Mouse (Mus musculus) limb, embryonic 12.5 days (tissue): ENCODE measurements around the gene Atad1. TPM values are rescaled to one million over a fixed set of nuclear protein-coding genes. Genes with fewer than 3 reads are reported as not detected.
"Not testable (repeated sequence)": the region's sequence is repeated elsewhere in the genome, so short reads cannot be mapped to it uniquely, and the experiment has no call there.

Experiments used
- ATAC-seq: fragments of 200-750 bp; cut with Nextera tagmentation; 2 replicates; pipeline ENCODE4 v1.8.0; 2017; ENCODE audit warnings: low read depth, moderate TSS enrichment; ENCODE audit not compliant: insufficient number of reproducible peaks, insufficient read depth, low FRiP score, low TSS enrichment
- H3K27ac ChIP-seq: fragments of 300-500 bp; sonication (generic); 2 replicates; pipeline ENCODE4 v1.5.1; 2016; ENCODE audit warnings: mild to moderate bottlenecking, moderate library complexity
- H3K27me3 ChIP-seq: fragments of 300-500 bp; sonication (generic); 2 replicates; pipeline ENCODE4 v1.6.1; 2016; ENCODE audit warnings: mild to moderate bottlenecking, moderate library complexity
- H3K36me3 ChIP-seq: fragments of 300-500 bp; sonication (generic); 2 replicates; pipeline ENCODE4 v1.6.1; 2016; ENCODE audit warnings: mild to moderate bottlenecking, moderate library complexity
- H3K4me1 ChIP-seq: fragments of 300-500 bp; sonication (generic); replicated peaks from 2 replicates; pipeline ENCODE4 v1.6.1; 2016
- H3K4me2 ChIP-seq: fragments of 300-500 bp; sonication (generic); 2 replicates; pipeline ENCODE4 v1.6.1; 2016; ENCODE audit warnings: mild to moderate bottlenecking, moderate library complexity
- H3K4me3 ChIP-seq: fragments of 300-500 bp; sonication (generic); replicated peaks from 2 replicates; pipeline ENCODE4 v1.5.1; 2016; ENCODE audit warnings: mild to moderate bottlenecking
- H3K9ac ChIP-seq: fragments of 300-500 bp; sonication (generic); replicated peaks from 2 replicates; pipeline ENCODE4 v1.6.1; 2016; ENCODE audit warnings: mild to moderate bottlenecking, moderate library complexity
- H3K9me3 ChIP-seq: fragments of 300-500 bp; sonication (generic); 2 replicates; pipeline ENCODE4 v1.6.1; 2016; ENCODE audit warnings: mild to moderate bottlenecking, moderate library complexity
- WGBS: fragments of 180-500 bp; shearing (Covaris S2); methylation state at CpG from one replicate; pipeline ENCODE4 v1.1.7; 2016; 5-methylcytosine and 5-hydroxymethylcytosine counted together
- polyA plus RNA-seq: library from polyadenylated mRNA; unstranded; fragments of >200 nt; fragmentation: Nextera tagmentation; extraction: Ambion mirVana; gene quantifications from 2 replicates; pipeline ENCODE4 v1.2.1, GENCODE M21; 2016

The Atad1 gene
- polyA plus RNA-seq, 1 experiment from 2014 or later, result 65.8 TPM

GRCm38 (mm10) chr19:32712588-32713042, 27.0 kb downstream of the Atad1 start:
- H3K27me3 ChIP-seq, result no peaks in the 10 kb centered on the region
- H3K4me3 ChIP-seq, result peak overlapping the region; percentile 93
- WGBS, result under 1% methylated on average over 11 of the region's 11 CpGs
- H3K4me2 ChIP-seq, result peak overlapping the region; percentile 75
- H3K36me3 ChIP-seq, result no peaks in the 10 kb centered on the region; the same call in 1 of the 2 replicates
- peak; percentile 48 for ATAC-seq
- peak overlapping the region; percentile 91 for H3K9ac ChIP-seq
- H3K9me3 ChIP-seq, result no peaks in the 10 kb centered on the region
- H3K27ac ChIP-seq, result no peak overlapping the region; the same call in 1 of the 2 replicates
- H3K4me1 ChIP-seq, result peaks cover 8% of the 10 kb centered on the region; the same call in 1 of the 2 replicates

DNA sequence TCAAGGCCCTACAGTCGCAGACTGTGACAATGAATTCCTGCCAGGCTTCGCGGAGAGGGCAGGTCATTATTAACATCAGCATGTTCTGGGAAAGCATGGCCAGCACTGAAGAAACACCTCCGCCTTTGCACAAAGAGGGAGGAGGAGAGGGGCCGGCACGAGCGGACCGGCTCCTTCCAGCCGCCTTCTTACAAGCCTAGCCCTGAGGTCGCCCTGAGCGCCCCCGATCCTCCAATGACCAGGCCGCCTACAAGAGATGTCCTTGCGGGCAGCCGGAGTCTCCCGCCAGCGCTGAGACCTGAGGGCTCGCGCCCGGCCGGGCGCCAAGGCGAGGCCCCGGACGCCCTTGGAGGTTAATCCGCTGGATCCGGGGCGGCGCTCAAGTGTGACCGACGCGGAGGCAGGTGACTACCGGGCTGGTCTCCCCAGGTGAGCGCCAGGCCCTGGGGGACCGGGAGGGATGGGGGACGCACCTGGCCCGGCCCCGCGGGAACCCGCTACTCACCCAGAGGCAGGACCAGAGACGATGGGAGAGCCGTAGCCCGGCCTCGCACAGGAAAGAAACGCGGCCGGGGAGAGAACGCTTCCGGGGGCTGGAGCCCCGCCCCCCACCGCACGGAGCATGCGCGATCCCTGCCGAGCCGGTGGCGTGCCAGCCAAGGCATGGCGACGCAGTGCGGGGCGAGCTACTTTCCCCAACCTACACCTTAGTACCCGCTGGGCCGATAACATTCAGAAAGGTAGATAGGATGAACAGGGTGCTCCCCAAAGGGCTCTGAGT, 27.6 kb downstream of the Atad1 start:
- Histone ChIP-seq H3K4me1 (peaks cover 8% of the 10 kb centered on the region; the same call in 1 of the 2 replicates), H3K9me3 (no peaks in the 10 kb centered on the region), H3K4me2 (peak overlapping the region; percentile 75), H3K27me3 (no peaks in the 10 kb centered on the region), H3K4me3 (peak overlapping the region; percentile 93), H3K9ac (peak overlapping the region; percentile 91), H3K27ac (peak overlapping the region; percentile 87), H3K36me3 (no peaks in the 10 kb centered on the region; the same call in 1 of the 2 replicates)
- peak; percentile 92 for ATAC-seq
- under 1% methylated on average over 62 of the region's 63 CpGs for WGBS

GRCm38 (mm10) chr19:32710288-32710687, 29.3 kb downstream of the Atad1 start:
- H3K9ac ChIP-seq, result no peak overlapping the region
- H3K27me3 ChIP-seq, result no peaks in the 10 kb centered on the region
- no peaks in the 10 kb centered on the region for H3K9me3 ChIP-seq
- no peak overlapping the region for H3K4me3 ChIP-seq
- ATAC-seq, result no peak
- H3K36me3 ChIP-seq, result peaks cover 15% of the 10 kb centered on the region
- H3K27ac ChIP-seq, result no peak overlapping the region
- H3K4me2 ChIP-seq, result no peak overlapping the region
- 78% methylated on average over 3 of the region's 3 CpGs for WGBS
- peaks cover 8% of the 10 kb centered on the region; the same call in 1 of the 2 replicates for H3K4me1 ChIP-seq

GRCm38 (mm10) chr19:32708996-32709395, 30.6 kb downstream of the Atad1 start:
- H3K4me2 ChIP-seq, result no peak overlapping the region
- H3K4me3 ChIP-seq, result no peak overlapping the region
- WGBS, result 92% methylated on average over 5 of the region's 5 CpGs
- ATAC-seq, result no peak
- no peaks in the 10 kb centered on the region for H3K9me3 ChIP-seq
- peaks cover 28% of the 10 kb centered on the region for H3K36me3 ChIP-seq
- H3K9ac ChIP-seq, result no peak overlapping the region
- H3K27me3 ChIP-seq, result no peaks in the 10 kb centered on the region
- peaks cover 8% of the 10 kb centered on the region; the same call in 1 of the 2 replicates for H3K4me1 ChIP-seq
- H3K27ac ChIP-seq, result no peak overlapping the region

- H3K36me3 ChIP-seq, result peaks cover 84% of the 10 kb centered on the region
- 83% methylated on average over 3 of the region's 3 CpGs for WGBS
Measured at GRCm38 (mm10) chr19:32702191-32702590, 37.4 kb downstream of the Atad1 start.

GRCm38 (mm10) chr19:32696674-32697073, 42.9 kb downstream of the Atad1 start:
- no peak overlapping the region for H3K27ac ChIP-seq
- no peak overlapping the region for H3K4me3 ChIP-seq
- no peaks in the 10 kb centered on the region for H3K27me3 ChIP-seq
- no peaks in the 10 kb centered on the region for H3K4me1 ChIP-seq
- WGBS, result 86% methylated on average over 2 of the region's 2 CpGs
- no peaks in the 10 kb centered on the region for H3K9me3 ChIP-seq
- no peak overlapping the region for H3K4me2 ChIP-seq
- peaks cover 89% of the 10 kb centered on the region for H3K36me3 ChIP-seq
- H3K9ac ChIP-seq, result no peak overlapping the region
- no peak for ATAC-seq

More at GRCm38 (mm10) chr19:32702191-32702590, 37.4 kb downstream of the Atad1 start:
- Histone ChIP-seq H3K9ac (no peak overlapping the region), H3K4me3 (no peak overlapping the region), H3K9me3 (no peaks in the 10 kb centered on the region), H3K4me1 (no peaks in the 10 kb centered on the region), H3K27me3 (no peaks in the 10 kb centered on the region), H3K27ac (no peak overlapping the region), H3K4me2 (no peak overlapping the region)
- no peak for ATAC-seq

DNA sequence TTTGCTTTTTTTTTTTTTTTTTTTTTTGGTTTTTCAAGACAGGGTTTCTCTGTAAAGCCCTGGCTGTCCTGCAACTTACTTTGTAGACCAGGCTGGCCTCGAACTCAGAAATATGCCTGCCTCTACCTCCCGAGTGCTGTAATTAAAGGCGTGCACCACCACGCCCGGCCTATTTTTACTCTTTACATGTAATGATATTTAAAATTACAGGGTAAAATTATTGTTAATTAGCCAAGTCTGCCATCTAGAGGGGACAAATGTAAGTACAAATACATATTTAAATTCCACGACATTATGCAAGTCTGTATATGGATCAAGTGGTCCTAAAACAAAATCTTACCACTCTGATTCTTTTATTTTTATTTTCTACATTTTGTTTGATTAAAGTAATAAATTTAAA, 49.9 kb downstream of the Atad1 start:
- no peak for ATAC-seq
- Histone ChIP-seq H3K4me1 (no peaks in the 10 kb centered on the region), H3K9ac (no peak overlapping the region), H3K4me3 (no peak overlapping the region), H3K9me3 (no peaks in the 10 kb centered on the region), H3K36me3 (peaks cover 66% of the 10 kb centered on the region), H3K4me2 (no peak overlapping the region), H3K27me3 (no peaks in the 10 kb centered on the region), H3K27ac (no peak overlapping the region)
- 73% methylated on average over 6 of the region's 6 CpGs for WGBS

- H3K4me2 ChIP-seq, ATAC-seq, H3K27ac ChIP-seq, H3K4me3 ChIP-seq, H3K9ac ChIP-seq, H3K9me3 ChIP-seq, H3K4me1 ChIP-seq, H3K27me3 ChIP-seq: not testable (repeated sequence)
- 85% methylated on average over 3 of the region's 3 CpGs for WGBS
- peaks cover 54% of the 10 kb centered on the region for H3K36me3 ChIP-seq
Measured at GRCm38 (mm10) chr19:32688227-32688626, 51.4 kb downstream of the Atad1 start.

DNA sequence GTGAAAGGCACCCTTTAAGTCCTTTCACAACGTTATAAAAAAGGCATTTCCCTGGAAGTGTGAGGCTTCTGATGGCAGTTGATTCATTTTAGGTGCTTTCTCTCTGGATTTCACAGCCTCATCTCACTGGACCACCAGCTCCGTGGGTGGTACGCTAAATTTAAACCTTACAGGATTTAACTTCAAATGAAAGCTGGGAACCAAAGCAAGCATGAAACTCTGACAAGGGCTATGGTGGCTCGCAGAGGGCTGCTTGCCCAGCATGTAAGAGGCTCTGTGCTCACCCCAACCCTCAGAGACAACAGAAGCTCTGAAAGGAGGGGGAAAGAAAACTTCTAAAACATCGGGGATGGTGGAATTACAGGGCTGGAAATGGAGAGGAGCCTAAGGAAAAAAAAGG, 51.9 kb downstream of the Atad1 start:
- H3K4me3 ChIP-seq, result no peak overlapping the region
- 80% methylated on average over 5 of the region's 5 CpGs for WGBS
- H3K9me3 ChIP-seq, result no peaks in the 10 kb centered on the region
- ATAC-seq, result no peak
- no peaks in the 10 kb centered on the region for H3K27me3 ChIP-seq
- no peak overlapping the region for H3K4me2 ChIP-seq
- H3K4me1 ChIP-seq, result no peaks in the 10 kb centered on the region
- H3K9ac ChIP-seq, result no peak overlapping the region
- peaks cover 54% of the 10 kb centered on the region for H3K36me3 ChIP-seq
- 0 out of 2 replicates have a peak overlapping the region, but pooled peaks have one; percentile 7 for H3K27ac ChIP-seq

DNA sequence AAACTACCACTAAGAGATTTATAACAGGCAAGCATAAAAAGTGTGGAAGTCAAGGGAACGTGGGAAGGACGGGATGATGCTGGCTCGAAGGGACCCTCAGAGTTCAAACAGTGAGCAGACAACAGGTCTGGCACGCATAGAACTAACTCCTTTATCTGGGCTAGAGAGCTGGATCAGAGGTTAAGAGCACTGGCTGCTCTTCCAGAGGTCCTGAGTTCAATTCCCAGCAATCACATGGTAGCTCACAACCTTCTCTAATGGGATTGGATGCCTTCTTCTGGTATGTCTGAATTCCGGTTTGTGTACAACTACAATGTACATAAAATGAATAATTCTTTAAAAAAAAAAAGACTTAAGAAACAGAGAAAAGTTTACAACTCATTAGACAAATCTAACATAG, 56.5 kb downstream of the Atad1 start:
- 91% methylated on average over 5 of the region's 5 CpGs for WGBS
- Histone ChIP-seq H3K4me2 (no peak overlapping the region), H3K27me3 (no peaks in the 10 kb centered on the region), H3K9ac (no peak overlapping the region), H3K4me3 (no peak overlapping the region), H3K9me3 (no peaks in the 10 kb centered on the region), H3K27ac (no peak overlapping the region), H3K36me3 (peaks cover 52% of the 10 kb centered on the region), H3K4me1 (no peaks in the 10 kb centered on the region)
- no peak for ATAC-seq

DNA sequence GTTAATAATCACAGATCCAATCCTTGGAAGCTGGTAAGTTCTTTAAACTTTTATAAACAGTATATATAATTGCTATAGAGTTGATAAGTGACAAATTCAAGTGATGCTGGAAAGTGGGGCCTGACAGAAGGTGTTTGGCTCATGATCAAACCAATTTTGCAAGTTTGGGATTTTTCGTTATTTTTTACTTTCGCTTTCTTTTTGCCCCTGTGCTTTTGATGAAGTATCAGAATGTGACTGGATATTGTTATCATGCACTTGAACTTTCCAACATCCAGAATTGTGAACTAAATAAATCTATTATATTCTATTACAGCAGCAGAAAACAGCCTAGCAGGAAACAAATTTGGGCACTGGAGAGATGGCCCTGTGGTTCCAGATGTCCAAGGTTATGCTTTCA, 58.7 kb downstream of the Atad1 start:
- H3K27ac ChIP-seq, result no peak overlapping the region
- H3K9me3 ChIP-seq, result no peaks in the 10 kb centered on the region
- no peak overlapping the region for H3K9ac ChIP-seq
- no peak overlapping the region for H3K4me2 ChIP-seq
- no peaks in the 10 kb centered on the region for H3K4me1 ChIP-seq
- WGBS, result 94% methylated on average over 2 of the region's 2 CpGs
- no peak for ATAC-seq
- no peak overlapping the region for H3K4me3 ChIP-seq
- peaks cover 48% of the 10 kb centered on the region for H3K36me3 ChIP-seq
- H3K27me3 ChIP-seq, result no peaks in the 10 kb centered on the region
